Mouse (Mus musculus) embryo, embryonic 10 days (tissue): Measurements from ENCODE around the gene Fcf1.

Source experiments
- DNase-seq: peaks from one replicate; pipeline ENCODE4 v3.0.0-alpha.2; 2015; ENCODE audit warnings: low spot score

The Fcf1 gene

DNA sequence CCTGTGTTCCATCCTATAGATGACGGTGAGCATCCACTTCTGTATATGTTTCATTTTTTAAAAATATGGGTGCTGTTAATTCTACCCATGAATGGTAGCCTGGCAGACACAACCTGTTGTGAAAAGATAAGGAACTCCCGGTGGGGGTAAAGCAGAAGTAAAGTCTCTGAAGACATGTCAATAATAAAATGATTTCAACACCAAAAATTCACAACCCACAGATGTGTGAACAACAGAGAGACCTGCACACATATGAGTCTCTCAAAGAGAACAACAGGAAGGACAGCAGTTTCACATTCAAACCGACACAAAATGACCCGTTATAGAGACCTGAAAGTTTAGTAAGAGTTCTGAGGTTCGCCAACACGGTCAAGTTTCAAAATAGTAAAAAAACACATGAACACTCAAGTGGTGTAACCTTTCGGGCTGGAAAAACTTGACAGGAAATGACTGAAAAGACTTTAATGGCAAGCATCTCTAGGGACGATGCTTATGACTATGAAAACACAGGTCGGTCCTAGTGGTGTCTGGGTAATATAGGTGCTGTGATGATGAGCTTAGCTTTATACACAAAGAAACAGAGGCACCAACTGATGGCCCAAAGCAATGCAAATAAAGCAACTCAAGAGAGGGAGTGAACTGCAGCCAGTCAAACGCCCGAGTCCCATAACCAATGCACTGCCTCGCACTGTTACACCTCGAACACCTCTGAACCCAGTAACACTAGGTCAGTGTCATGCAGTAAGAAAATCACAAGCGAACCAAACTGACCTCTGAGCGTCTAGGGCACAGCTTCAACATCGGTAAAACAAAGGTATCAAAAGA is 1.7 kb upstream of the Fcf1 start:
- DNase-seq: no peak

DNA sequence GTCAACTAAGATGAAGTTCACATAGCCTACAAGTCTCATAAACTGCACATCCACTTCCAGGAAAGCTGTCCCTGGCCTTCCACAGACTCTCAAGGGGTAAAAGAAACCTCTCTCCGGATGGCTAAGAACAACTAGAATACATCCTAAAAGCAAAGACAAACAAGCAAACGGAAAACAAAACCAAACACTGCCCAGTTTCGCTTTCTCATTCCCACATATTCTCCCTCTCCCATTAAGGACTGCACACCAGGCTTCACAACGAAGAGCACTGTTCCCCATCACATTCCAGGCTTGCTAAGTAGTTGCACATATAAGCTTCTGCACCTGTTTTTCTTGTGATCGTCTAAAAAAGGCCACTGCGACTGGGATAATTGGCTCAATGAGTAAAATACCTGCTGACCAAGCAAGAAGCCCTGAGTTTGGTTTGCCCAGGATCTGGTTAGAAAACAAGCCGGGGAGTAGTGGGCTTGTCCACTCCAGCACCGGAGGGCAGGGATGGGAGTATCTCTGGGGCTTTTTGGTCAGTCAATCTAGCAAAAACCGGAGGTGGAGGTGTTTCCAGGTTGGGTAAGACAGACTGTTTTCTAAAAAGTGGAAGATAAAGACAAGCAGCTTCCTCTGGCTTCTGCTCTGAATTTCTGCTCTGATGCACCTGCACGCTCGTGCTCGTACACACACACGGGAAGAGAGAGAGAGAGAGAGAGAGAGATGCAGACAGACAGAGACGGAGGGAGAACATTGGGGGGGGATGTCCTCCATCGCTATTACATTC is 855 bp upstream of the Fcf1 start:
- DNase-seq: no peak

DNA sequence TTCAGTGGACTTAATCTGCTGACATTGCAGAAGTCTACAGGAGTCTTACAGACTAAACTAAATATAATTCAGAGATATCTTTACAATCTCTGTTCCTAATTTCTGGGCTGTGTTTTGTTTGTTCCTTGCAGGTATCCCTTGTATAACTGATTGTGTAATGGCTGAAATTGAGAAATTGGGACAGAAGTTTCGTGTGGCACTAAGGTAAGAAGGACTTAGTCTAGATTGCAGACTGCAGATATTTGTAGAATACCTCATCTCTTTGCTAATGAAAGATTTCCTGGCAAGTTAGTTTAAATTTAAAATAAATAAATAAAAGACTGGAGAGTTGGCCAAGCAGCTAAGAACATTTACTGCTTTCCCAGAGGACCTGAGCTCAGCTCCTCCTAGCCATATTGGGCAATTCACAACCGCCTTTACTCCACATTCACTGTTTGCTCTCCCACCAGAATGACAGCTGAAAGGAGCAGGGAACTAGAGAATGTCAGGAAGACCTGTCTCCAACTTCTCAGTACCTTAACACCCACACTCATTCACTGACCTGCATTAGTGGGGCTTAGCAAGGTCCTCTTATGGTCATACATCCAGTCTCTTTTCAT is 8.7 kb downstream of the Fcf1 start:
- DNase-seq: no peak

DNA sequence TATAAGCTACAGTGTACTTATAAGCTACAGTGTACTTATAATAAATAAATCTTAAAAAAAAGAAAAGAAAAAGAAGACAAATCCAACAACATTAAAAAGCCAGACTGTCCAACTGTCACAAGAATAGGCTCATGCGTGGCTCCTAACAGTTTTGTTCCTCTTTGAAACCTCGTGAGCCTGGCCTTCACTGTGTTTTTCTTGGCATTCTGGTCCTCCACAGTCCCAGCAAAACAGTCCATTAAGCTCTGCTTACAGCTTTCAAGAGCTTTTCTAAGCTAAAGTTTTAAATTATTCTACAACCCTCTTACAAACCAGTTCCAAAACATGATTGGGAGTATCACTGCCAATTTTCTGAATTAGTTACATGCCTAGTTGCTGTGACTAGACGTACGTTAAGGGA is 18.8 kb downstream of the Fcf1 start:
- no peak for DNase-seq

DNA sequence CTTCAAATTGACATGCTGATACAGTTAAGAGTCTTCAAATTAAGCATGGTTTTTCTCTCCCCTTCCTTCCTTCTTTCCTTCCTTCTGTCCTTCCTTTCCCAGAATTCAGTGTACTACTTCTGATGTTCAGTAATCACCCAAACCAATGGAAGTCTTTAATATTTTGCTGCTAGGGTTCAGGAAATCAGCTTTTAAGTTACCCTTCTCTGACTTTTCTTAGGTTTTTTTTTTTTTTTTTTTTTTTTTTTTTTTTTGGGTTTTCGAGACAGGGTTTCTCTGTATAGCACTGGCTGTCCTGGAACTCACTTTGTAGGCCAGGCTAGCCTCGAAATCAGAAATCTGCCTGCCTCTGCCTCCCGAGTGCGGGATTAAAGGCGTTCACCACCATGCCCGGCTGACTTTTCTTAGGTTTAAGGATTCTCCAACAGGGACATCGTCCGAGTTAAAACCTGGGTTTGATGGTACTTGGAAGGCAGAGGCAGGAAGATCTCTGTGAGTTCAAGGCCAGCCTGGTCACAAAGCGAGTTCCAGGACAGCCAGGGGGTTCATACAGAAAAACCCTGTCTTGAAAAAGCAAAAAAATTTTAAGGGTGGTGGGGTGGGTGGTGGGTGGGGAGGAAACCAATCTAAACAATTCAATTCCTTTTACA is 24.5 kb downstream of the Fcf1 start:
- DNase-seq: peak; percentile 8

DNA sequence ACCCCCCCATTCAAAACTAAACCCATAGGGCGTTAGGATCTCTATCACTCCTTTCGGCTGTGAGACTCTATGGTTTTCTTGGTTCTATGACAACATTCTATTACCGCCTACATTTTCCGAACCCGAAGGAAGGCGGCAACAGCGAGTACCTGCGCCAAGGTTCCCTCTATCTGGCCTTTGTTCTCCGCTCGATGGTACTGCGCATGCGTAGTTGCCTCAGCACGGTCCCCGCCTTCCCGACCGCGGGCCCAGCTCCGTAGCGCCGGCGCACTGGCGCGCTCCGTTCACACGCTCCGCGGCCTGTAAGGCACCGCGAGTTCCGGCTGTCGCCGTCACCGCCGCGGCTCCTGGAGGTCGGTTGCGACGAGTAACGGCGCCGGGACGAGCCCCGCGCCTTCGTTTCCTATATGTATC is 25.4 kb downstream of the Fcf1 start, which contains the start of gene Ylpm1:
Gene Ylpm1 (plus strand): TSS at position 239 of the 414 bp plus-strand sequence.
- peak; percentile 99 for DNase-seq

DNA sequence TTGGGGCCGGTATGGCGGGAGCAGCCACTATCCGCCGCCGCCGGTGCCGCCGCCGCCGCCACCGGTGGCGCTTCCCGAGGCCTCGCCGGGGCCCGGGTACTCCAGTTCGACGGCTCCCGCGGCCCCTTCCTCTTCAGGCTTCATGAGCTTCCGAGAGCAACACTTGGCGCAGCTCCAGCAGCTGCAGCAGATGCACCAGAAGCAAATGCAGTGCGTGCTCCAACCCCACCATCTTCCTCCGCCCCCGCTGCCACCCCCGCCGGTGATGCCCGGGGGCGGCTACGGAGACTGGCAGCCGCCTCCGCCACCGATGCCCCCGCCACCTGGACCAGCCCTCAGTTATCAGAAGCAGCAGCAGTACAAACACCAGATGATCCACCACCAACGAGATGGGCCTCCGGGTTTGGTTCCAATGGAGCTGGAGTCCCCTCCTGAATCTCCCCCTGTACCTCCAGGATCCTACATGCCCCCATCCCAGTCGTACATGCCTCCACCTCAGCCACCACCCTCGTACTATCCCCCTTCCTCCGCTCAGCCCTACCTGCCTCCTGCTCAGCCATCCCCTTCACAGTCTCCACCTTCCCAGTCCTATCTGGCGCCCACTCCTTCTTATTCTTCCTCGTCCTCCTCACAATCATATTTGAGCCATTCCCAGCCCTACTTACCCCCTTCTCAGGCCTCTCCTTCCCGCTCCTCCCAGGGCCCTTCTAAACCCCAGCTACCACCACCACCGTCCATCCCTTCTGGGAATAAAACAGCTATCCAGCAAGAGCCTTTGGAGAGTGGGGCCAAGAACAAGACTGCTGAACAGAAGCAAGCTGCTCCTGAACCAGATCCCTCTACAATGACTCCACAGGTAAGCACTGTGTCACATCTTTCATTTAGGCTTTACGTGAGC is 26.1 kb downstream of the Fcf1 start:
- peak; percentile 10 for DNase-seq

DNA sequence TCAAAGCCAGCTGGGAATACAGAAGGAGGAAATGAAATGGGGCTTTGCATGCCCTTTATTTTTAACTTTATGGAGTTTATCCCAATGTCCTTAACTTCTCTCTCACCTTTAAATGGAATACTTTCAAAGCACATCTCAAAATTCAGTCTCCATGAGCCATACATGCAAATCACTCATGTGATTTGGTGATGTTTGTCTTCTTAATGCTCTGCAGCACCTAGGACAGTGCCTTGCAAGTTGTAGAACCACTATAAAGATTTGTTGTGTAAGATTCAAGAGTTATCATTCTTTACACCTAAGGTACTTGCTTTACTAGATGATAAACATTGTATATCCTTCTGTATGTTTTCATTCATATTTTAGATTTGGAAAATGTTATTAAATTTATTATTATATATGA is 28.4 kb downstream of the Fcf1 start:
- DNase-seq: no peak

DNA sequence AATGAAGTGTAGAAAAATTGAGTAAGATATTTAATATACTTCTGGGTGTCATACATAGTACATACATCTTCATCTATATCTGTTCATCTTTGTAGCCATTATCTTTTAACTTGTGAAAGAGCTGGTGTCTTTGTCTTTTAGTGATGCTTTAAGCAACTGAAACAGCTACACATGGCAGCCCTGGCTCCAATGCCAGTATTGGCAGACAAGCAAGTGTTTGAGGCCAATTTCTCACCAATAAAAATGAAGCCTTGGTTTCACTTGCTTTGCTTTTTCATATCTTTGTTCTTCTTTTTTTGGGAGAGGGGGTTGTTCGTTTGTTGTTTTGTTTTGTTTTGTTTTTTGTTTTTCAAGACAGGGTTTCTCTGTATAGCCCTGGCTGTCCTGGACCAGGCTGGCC is 35.5 kb downstream of the Fcf1 start:
- DNase-seq: no peak

DNA sequence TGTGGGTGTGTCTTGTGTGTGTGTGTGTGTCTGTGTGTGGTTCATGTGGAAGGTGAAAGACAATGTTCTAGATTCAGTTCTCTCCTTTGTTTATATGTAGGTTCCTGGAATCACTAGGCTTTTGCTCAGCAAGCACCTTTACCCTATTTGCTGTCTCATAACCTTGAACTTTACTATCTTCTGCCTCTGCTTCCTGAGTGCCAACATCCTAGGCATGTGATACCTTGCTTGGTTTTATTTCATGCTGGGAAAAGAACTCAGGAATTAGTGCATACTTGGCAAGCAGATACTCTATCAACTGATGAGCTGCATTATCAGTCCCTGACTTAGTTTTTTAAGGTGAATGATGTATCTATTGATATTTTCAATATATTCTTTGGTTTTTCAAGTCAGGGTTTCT is 36.3 kb downstream of the Fcf1 start:
- no peak for DNase-seq

DNA sequence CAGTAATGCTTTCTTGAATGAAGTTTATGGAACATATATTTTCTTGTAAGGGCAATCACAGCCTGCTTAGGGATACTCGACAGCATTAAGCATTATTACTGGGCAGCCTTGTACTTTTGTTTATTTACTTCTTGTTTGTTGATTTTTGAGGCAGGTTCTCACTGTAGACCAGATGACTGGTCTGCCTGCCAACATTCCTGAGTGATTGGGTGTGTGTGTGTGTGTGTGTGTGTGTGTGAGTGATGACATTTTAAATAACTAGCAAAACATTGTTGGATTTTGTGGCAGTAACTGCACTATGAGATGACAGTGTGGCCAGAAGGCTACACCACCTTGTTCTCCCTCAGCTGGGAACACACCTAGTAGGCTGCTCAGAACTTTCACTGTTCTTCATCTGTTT is 39.1 kb downstream of the Fcf1 start:
- no peak for DNase-seq

DNA sequence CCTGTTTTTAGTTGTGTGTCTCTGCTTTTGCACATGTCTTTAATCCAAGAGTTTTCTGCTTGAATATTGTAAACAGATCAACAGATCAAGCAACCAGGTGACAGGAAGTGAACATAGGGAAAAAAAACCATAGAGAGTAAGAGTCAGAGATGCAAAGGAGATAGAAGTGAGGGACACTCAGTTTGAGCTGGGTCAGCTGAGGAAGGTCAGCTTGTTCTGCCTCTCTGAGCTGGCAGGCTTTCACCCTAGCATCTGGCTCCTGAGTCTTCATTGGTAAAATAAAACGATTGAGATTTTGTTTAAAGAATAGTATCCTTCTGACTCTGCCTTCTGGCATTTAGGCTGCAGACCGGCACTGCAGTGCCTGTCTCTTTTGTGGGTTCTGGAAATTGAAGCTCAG is 39.8 kb downstream of the Fcf1 start:
- DNase-seq: no peak

DNA sequence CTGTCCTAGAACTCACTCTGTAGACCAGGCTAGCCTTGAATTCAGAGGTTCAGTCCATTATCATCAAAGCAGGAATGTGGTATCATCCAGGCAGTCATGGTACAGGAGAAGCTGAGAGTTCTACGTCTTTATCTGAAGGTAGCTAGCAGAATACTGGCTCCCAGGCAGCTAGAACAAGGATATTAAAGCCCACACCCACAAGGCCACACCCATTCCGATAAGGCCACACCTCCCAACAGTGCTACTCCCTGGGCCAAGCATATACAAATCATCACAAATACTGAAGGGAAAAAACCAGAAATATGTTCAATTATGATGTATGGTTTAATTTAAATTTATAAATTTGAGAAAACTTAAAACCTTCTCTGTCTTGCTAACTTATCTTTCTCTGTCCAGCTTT is 41.5 kb downstream of the Fcf1 start:
- no peak for DNase-seq

DNA sequence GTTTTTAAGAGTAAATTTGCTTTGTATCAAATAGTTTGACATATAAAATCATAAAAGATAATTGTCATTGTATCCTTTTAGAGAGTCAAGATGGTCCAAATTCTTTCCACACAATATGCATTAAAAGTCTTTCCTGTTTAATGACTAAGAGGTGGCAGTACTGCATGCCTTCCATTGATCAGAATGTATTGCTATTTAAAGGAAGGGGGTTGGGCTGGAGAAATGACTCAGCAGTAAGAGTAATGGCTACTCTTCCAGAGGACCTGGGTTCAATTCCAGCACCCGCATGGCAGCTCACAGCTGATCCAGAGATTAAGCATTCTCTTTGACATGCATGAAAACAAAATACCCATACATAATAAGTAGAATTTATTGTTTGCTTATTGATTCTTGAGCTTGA is 51.4 kb downstream of the Fcf1 start:
- no peak for DNase-seq

DNA sequence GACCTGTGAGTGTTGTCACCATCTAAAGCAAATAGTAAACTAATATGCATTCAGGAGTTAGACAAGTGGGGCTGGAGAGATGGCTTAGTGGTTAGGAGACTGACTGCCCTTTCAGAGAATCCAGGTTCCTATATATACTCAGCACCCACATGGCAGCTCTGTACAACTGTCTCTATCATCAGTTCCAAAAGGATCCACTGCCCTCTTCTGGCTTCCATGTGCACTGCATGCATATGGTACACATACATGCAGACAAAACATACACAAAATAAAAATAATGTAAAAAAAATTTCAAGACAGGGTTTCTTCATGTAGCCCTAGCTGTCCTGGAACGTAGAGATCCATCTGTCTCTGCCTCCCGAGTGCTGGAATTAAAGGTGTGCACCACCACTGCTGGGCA is 62.0 kb downstream of the Fcf1 start:
- DNase-seq: peak; percentile 17
